Mouse (Mus musculus) ES-Bruce4 (cell line): ENCODE results near the gene Plekhf1.

Source experiments
- CTCF ChIP-seq: IDR thresholded peaks from one replicate; pipeline ENCODE4 v1.8.1; 2011; ENCODE audit warnings: low read depth, low read length
- EP300 ChIP-seq: IDR thresholded peaks from 2 replicates; pipeline ENCODE4 v1.6.1; 2011; ENCODE audit warnings: low read depth, low read length; ENCODE audit not compliant: insufficient read depth
- POLR2A ChIP-seq: IDR thresholded peaks from one replicate; pipeline ENCODE4 v1.8.1; 2011; ENCODE audit warnings: low read length; ENCODE audit not compliant: insufficient read depth

DNA sequence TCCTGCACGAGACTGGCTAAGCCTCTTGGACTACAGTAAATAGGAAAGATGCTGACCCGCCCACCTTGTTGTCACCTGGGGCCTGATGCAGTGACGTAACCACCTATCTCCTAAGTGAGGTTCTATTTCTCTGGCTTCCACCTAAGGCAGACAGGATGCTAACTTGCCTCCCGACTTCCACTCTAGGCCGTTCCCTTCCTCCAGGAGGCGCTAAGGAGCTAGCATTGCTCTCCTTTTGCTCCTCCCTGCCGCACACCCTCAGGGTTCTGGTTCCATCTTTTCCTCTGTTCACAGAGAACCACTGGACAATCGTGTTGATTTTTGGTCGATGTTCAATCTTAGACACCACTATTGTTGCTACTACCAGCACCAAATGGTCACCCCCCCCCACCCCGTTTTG, 36.2 kb downstream of the Plekhf1 start:
- TF ChIP-seq CTCF, result peak; percentile 90
- TF ChIP-seq EP300, result no peak
- TF ChIP-seq POLR2A, result no peak
